Mouse (Mus musculus) kidney, postnatal 10 days (tissue): ENCODE measurements around the gene Snx9.
A peak's percentile ranks its signal among the peaks of the same experiment; 100 is the strongest.

ENCODE experiments used
- DNase-seq: peaks from one replicate; pipeline ENCODE4 v3.0.0; 2021; ENCODE audit warnings: mixed read lengths

Gene Snx9

GRCm38 (mm10) chr17:5886181-5886810, 45.2 kb downstream of the Snx9 start:
- DNase-seq, result no peak

GRCm38 (mm10) chr17:5886943-5887800, 46.0 kb downstream of the Snx9 start:
- no peak for DNase-seq

- DNase-seq, result peak; percentile 94
Observed at GRCm38 (mm10) chr17:5890429-5890828, 49.3 kb downstream of the Snx9 start.

GRCm38 (mm10) chr17:5891933-5892683, 51.0 kb downstream of the Snx9 start:
- DNase-seq, result no peak

GRCm38 (mm10) chr17:5893092-5893491, 52.0 kb downstream of the Snx9 start:
- DNase-seq, result peak; percentile 75

- no peak for DNase-seq
Observed at GRCm38 (mm10) chr17:5893574-5894148, 52.5 kb downstream of the Snx9 start.

GRCm38 (mm10) chr17:5896066-5896465, 54.9 kb downstream of the Snx9 start:
- DNase-seq, result no peak

- DNase-seq, result no peak
Observed at GRCm38 (mm10) chr17:5896607-5897006, 55.5 kb downstream of the Snx9 start.

GRCm38 (mm10) chr17:5897326-5898200, 56.4 kb downstream of the Snx9 start:
- no peak for DNase-seq

- no peak for DNase-seq
Observed at GRCm38 (mm10) chr17:5899251-5899650, 58.1 kb downstream of the Snx9 start.

GRCm38 (mm10) chr17:5901381-5901780, 60.3 kb downstream of the Snx9 start:
- no peak for DNase-seq

GRCm38 (mm10) chr17:5903630-5904301, 62.6 kb downstream of the Snx9 start:
- DNase-seq, result no peak

GRCm38 (mm10) chr17:5909681-5910080, 68.6 kb downstream of the Snx9 start:
- DNase-seq, result no peak

GRCm38 (mm10) chr17:5911591-5911990, 70.5 kb downstream of the Snx9 start:
- no peak for DNase-seq

GRCm38 (mm10) chr17:5912797-5913196, 71.7 kb downstream of the Snx9 start:
- DNase-seq, result no peak

GRCm38 (mm10) chr17:5914217-5914616, 73.1 kb downstream of the Snx9 start:
- peak; percentile 50 for DNase-seq

- no peak for DNase-seq
Observed at GRCm38 (mm10) chr17:5921954-5922353, 80.8 kb downstream of the Snx9 start.

GRCm38 (mm10) chr17:5923281-5923680, 82.2 kb downstream of the Snx9 start:
- DNase-seq, result peak; percentile 53

- no peak for DNase-seq
Observed at GRCm38 (mm10) chr17:5924238-5924637, 83.1 kb downstream of the Snx9 start.

GRCm38 (mm10) chr17:5926710-5927109, 85.6 kb downstream of the Snx9 start:
- no peak for DNase-seq

- no peak for DNase-seq
Observed at GRCm38 (mm10) chr17:5929031-5929430, 87.9 kb downstream of the Snx9 start.

- no peak for DNase-seq
Observed at GRCm38 (mm10) chr17:5932161-5932560, 91.0 kb downstream of the Snx9 start.
